Mouse (Mus musculus): ENCODE data around the gene Trim80.

- no peak for TF ChIP-seq TCF12 (IDR thresholded peaks at IDR 0.05; ENCODE audit: insufficient read depth, poor library complexity, severe bottlenecking)
- no peak for TF ChIP-seq CEBPB (IDR thresholded peaks at IDR 0.05; ENCODE audit: insufficient read depth, poor library complexity, severe bottlenecking)
- no peak for TF ChIP-seq MYOD1 (IDR thresholded peaks at IDR 0.05; ENCODE audit: control insufficient read depth in 1 of 3, insufficient read length in 2 of 3, low read depth in 2 of 3)
- no peak for TF ChIP-seq POLR2A (IDR thresholded peaks at IDR 0.05; ENCODE audit: insufficient read length, low read depth)
- TF ChIP-seq POLR2AphosphoS2 (IDR thresholded peaks at IDR 0.05; ENCODE audit: insufficient read length, low read depth) = no peak
- TF ChIP-seq USF1 (IDR thresholded peaks at IDR 0.05; ENCODE audit: low read depth) = no peak
These were observed 24.5 kb downstream of the Trim80 start for GRCm38 (mm10) chr11:115464851-115465250.
